Mouse (Mus musculus) Patski (cell line): ENCODE measurements around the gene Fgfr2. TPM values are rescaled to one million over a fixed set of nuclear protein-coding genes. Genes with fewer than 3 reads are reported as not detected.

Experiments
- ATAC-seq: fragments of 100-300 bp; one replicate; pipeline ENCODE4 v1.8.0; 2021
- CTCF ChIA-PET: fragments of 350-600 bp; sonication (Branson Sonifier 250); formaldehyde crosslinking; loops from one replicate; lab custom pipeline; 2022; ENCODE audit warnings: inconsistent platforms; lab: Charles Lee
- POLR2A ChIA-PET: fragments of 350-600 bp; sonication (Branson Sonifier 250); formaldehyde crosslinking; loops from one replicate; lab custom pipeline; 2022; ENCODE audit warnings: antibody characterized with exemption, inconsistent platforms; lab: Charles Lee
- DNase-seq: peaks from one replicate; pipeline ENCODE4 v3.0.0-alpha.2; 2011; ENCODE audit warnings: low read depth, low spot score
- H3K27me3 ChIP-seq: fragments of 371-371 bp; one replicate; pipeline ENCODE4 v1.5.1; 2021
- CTCF ChIP-seq: fragments of 100-300 bp; IDR thresholded peaks from one replicate; pipeline ENCODE4 v1.5.1; 2021
- in situ Hi-C: fragments of 300-500 bp; cut with MboI; formaldehyde crosslinking; loops from 3 replicates; pipeline ENCODE4 v1.11.1; 2018; ENCODE audit warnings: low pct_unique_long_range_greater_than_20kb, mixed read lengths
- polyA plus RNA-seq: library from polyadenylated mRNA; unstranded; gene quantifications from one replicate; pipeline ENCODE4 v1.2.3, GENCODE M21; 2021

Gene Fgfr2
- polyA plus RNA-seq, 1 experiment from 2014 or later: 48.8 TPM

DNA sequence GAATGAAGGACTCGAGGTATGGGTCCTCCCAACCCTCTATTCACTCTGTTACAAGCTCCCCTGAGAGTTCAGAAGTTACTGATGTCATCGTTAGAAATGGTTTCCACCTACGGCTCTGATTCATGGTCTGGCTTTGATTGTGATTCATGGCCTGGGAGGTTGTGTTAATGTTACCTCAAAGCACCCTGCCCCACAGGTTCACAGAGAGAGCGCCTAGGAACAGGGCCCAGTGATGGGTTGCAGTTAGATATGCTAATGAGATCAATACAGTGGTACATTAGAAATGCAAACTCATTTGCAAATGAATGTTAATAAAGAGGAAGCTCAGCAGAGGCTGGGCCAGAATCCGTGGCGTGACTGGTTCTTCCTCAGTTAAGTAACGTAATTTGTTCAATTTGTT lies 1467.1 kb downstream of the Fgfr2 start:
- in situ Hi-C loops: no loop called here
- DNase-seq: no peak
- ATAC-seq: no peak
- no peaks in the 10 kb centered on the region for H3K27me3 ChIP-seq
- POLR2A ChIA-PET: interaction anchor here (0.5 kb wide), 1 partner anchor 568 kb away, joined by 3 read pairs; no protein-coding TSS in a partner anchor
- TF ChIP-seq CTCF: no peak
- CTCF ChIA-PET: no interaction called here

DNA sequence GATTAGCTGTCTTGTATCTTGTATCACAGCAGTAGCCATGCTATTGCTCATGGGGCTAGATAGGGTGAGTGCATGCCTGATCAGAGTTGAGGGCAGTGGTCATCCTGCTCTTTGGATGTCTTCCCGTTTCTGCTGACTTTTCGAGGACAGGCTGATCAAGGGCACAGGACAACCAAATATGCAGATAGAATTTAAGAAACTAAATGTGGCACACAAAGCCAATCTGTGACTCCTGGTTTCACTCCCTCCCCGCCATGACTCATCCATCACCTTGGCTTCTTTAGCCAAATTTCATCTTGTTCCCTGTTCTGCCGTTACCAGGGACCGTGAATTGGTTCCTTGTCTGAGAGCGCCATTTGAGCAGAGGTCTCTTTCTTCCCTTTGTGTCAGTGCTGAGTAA lies 1469.7 kb downstream of the Fgfr2 start:
- ATAC-seq (no peak), DNase-seq (no peak)
- in situ Hi-C loops: no loop called here
- TF ChIP-seq CTCF: no peak
- ChIA-PET POLR2A (no interaction called here), CTCF (no interaction called here)
- no peaks in the 10 kb centered on the region for H3K27me3 ChIP-seq

DNA sequence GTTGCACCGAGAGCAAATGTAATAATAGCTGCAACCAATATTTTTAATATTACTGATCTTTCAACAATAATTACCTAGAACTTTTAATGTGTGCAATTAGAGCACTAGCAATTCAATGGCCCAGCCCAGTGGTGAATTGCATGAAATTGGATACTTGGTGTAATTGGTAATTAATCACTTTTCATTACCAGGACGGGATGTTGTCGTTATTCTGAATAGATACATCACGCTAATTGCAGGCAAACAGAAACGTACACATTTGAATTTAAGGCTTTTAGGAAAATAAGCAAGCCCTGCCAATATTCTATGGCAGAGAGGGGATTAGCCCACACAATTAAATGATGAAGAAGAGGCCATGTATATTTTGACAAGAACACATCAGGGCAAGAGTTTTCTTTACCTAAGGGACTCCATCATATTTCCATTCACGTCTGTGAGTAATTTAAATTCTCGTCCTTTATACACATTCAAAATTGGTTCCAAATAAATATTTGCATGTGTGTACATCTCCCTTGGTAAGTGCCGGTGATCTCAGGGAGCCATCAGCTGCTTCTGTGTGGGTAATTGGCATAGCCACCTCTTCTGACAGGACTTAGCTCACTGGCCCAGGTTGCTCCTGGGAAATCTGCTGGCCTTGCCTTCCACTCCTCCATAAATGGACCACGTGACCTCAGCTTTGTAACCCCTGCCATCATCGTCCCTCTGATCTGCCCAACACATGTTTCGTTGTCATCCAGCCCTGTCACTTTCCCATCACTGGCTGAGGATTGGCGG lies 1471.0 kb downstream of the Fgfr2 start:
- in situ Hi-C loops: no loop called here
- no peaks in the 10 kb centered on the region for H3K27me3 ChIP-seq
- DNase-seq: no peak
- CTCF ChIA-PET: no interaction called here
- no peak for ATAC-seq
- TF ChIP-seq CTCF: no peak
- POLR2A ChIA-PET: no interaction called here

DNA sequence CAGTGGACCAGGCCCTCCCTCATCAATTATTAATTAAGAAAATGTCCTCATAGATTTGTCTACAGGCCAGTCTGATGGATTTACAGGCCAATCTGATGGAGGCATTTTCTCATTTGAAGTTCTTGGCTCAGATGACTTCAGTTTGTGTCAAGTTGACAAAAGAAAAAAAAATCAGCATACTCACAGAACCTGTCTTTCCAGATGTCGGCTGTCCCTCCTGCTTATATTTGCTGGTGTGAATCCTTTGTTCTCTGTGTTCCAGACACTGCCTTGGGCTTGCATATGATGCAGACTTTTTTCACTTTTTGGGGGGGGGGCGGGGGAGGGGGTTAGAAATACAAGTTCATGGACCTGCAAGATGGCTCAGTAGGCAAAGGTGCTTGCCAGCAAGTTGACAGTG lies 1472.9 kb downstream of the Fgfr2 start:
- no peaks in the 10 kb centered on the region for H3K27me3 ChIP-seq
- no peak for ATAC-seq
- CTCF ChIA-PET: no interaction called here
- no peak for DNase-seq
- POLR2A ChIA-PET: no interaction called here
- TF ChIP-seq CTCF: no peak
- in situ Hi-C loops: no loop called here

DNA sequence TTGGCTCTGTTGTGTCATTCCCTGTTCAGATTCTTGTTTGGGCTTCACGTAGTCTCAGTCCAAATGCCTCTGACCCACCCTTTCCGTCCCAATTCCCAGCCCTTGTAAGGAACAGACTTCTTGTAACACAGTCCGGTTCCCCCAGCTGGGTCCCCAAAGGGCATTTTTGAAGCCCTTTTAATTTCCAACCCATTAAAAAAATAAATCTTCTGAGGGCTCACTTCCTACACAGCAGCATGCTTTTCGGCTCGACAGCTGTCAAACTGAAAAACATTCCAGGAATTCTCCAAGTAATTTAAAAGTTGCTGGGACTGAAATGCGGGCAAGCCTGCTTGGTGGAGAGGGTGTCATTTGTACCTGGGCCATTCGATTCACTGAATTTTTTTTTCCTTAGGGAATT lies 1474.9 kb downstream of the Fgfr2 start:
- no peak for DNase-seq
- H3K27me3 ChIP-seq: no peaks in the 10 kb centered on the region
- no peak for TF ChIP-seq CTCF
- no peak for ATAC-seq
- ChIA-PET CTCF (no interaction called here), POLR2A (no interaction called here)
- in situ Hi-C loops: no loop called here

DNA sequence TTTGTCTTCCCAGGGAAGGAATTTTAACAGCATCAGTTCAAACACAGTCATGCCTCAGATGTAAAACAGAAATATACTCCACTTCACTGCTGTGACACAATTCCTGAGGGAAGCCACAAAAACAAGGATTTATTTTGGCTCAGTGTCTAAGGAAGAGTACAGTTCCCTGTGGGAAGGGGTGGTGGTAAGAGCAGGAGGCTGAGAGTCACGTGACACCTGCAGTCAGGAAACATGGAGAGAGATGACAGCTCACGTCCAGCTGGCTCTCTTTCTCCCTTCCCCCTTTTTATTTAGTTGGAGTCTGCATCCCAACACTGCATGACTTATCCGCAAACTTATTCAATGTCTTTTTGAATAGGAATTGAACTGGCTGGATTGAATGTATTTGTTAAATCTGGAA lies 1475.6 kb downstream of the Fgfr2 start:
- in situ Hi-C loops: no loop called here
- DNase-seq (no peak), ATAC-seq (no peak)
- no peak for TF ChIP-seq CTCF
- H3K27me3 ChIP-seq: no peaks in the 10 kb centered on the region
- CTCF ChIA-PET: no interaction called here
- POLR2A ChIA-PET: no interaction called here

DNA sequence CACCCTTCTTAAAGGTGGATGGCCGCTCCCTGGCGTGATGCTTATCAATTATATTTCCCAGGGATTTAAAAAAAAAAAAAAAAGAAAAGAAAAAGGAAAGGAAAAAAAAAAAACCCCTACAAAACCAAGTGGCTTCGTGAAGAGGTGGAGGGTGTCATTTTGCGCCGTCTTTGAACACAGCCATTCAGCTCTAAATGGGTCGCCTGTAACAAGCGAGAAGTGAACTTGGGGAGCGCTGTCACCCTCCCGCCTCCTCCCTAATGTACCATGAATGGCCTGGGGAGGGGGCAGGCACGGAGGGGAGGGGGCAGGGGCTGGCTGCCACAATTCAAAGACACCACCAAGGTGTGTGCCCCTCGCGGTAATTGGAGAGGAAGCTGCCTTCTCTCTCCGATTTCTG lies 1478.6 kb downstream of the Fgfr2 start:
- ChIA-PET POLR2A (interaction anchor here (0.7 kb wide), 1 partner anchor 352 kb away, joined by 7 read pairs; no protein-coding TSS in a partner anchor), CTCF (no interaction called here)
- no peak for ATAC-seq
- H3K27me3 ChIP-seq: no peaks in the 10 kb centered on the region
- no peak for TF ChIP-seq CTCF
- in situ Hi-C loops: no loop called here
- no peak for DNase-seq

DNA sequence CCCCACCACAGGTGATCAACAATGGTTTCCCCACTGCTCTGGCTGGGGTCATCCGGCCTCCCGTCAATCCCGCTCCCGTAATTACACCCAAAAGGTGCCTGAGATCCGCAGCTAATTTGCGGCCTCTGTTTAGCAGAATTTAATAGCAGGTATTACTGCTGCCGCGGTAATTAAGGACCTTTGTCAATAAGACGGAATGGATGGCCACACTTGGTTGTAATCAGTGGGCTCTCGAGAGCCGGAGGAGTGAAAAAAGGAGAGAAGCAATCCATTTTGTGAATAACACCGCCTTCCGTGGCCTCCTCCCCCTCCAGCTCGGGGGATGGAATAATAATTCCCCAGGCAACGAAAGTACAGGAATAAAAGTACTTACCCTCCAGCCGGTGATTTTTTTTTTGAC lies 1479.1 kb downstream of the Fgfr2 start:
- no peak for TF ChIP-seq CTCF
- no peaks in the 10 kb centered on the region for H3K27me3 ChIP-seq
- DNase-seq: no peak
- in situ Hi-C loops: no loop called here
- ChIA-PET CTCF (no interaction called here), POLR2A (no interaction called here)
- no peak for ATAC-seq

DNA sequence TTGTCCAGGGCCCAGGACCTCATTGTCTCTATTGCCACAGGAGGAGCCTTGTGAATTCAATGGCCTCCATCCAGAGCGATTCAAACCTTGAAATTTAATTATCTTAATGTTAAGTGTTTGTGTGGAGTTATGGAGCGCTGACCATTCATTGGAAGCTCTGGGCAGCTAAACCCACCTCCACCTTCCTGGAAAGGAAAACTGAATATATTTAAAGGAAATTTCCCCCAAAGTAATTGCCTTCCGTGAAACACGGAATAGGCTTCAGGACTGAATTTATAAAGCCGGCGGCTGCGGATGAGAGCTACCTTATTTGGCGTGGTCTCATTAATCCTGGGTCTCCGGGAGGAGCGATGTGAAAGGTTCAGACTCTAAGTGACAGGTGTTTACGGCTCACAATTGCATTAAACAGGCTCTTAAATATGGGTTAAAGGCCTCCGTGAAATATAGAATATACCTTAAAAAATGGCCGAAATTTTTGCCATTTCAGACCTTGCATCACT lies 1479.8 kb downstream of the Fgfr2 start:
- DNase-seq (no peak), ATAC-seq (no peak)
- ChIA-PET CTCF (no interaction called here), POLR2A (no interaction called here)
- TF ChIP-seq CTCF: no peak
- H3K27me3 ChIP-seq: no peaks in the 10 kb centered on the region
- in situ Hi-C loops: no loop called here

DNA sequence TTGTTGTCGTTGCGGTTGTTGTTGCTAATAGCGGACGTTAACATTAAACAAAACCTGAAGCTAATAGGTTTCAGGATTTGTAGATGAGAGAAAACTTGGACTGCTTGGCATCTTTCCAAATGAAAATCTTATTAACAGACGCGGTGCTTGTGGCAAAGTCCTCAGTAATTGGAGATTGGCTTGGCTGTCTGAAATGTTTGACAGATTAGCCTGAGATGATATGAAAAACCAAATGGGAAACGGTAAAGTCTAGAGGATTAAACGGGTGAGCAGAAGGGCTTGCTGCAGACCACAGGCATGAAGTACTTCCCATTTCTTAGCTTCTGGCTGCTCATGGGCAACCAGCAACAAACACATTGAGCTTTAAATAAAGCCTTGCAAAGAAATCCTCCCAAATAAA lies 1493.6 kb downstream of the Fgfr2 start:
- ATAC-seq (no peak), DNase-seq (no peak)
- in situ Hi-C loops: no loop called here
- TF ChIP-seq CTCF: no peak
- CTCF ChIA-PET: interaction anchor here (1.2 kb wide), 1 partner anchor 10 kb away, joined by 3 read pairs; no protein-coding TSS in a partner anchor
- H3K27me3 ChIP-seq: no peaks in the 10 kb centered on the region
- POLR2A ChIA-PET: no interaction called here

DNA sequence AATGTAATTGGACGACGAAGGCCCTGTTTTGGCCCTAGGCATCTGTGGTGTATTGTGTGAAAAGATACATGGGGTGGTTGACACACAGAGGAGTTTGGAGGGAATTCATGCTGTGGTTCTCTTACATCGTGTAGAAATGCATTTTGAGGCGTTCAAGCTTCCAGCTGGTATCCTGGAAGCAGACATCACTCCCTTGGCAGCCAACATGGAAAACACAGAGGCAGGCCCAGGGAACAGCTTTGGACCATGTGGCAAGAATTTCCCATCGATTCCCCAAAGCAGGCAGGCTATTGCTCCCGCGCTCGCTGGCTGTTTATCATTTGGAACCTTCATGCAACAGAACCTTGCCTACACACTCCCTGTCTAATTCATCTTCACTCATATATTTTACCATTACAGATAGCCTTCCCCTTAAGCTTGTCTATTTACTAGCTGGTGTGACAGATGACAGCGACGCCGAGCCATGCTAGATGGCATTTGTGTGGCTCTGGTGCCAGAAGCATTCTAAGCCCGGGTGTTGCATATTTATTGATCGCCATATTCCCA lies 1494.2 kb downstream of the Fgfr2 start:
- CTCF ChIA-PET: interaction anchor here (1.2 kb wide), 1 partner anchor 10 kb away, joined by 3 read pairs; no protein-coding TSS in a partner anchor
- POLR2A ChIA-PET: no interaction called here

More for the DNA sequence above, 1494.2 kb downstream of the Fgfr2 start:
- TF ChIP-seq CTCF: no peak
- DNase-seq (no peak), ATAC-seq (no peak)
- in situ Hi-C loops: no loop called here
- no peaks in the 10 kb centered on the region for H3K27me3 ChIP-seq
